Mouse (Mus musculus) heart, embryonic 14.5 days (tissue): Measurements from ENCODE around the gene Defa32. TPM values are rescaled to one million over a fixed set of nuclear protein-coding genes. Genes with fewer than 3 reads are reported as not detected.
"Not testable (repeated sequence)": the region's sequence is repeated elsewhere in the genome, so short reads cannot be mapped to it uniquely, and the experiment has no call there.

ENCODE experiments used
- ATAC-seq: fragments of 200-750 bp; cut with Nextera tagmentation; 2 replicates; pipeline ENCODE4 v1.8.0; 2017; ENCODE audit warnings: low read depth, moderate TSS enrichment; ENCODE audit not compliant: insufficient number of reproducible peaks, insufficient read depth, low FRiP score
- H3K27ac ChIP-seq, 2 experiments: fragments of 200-500 bp in 1 of 2; fragments of 300-500 bp in 1 of 2; sonication (generic) in 1 of 2; replicated peaks in 1 of 2; 2 replicates each; pipeline ENCODE4 v1.5.1; 2012 to 2014; ENCODE audit warnings: low read depth in 2 of 2, low read length in 2 of 2, control low read depth in 1 of 2, mild to moderate bottlenecking in 1 of 2, mixed read lengths in 1 of 2; ENCODE audit not compliant: control insufficient read depth in 1 of 2, insufficient read depth in 1 of 2
- H3K27me3 ChIP-seq: fragments of 300-500 bp; sonication (generic); 2 replicates; pipeline ENCODE4 v1.6.1; 2014; ENCODE audit warnings: mild to moderate bottlenecking, low read length, control low read depth; ENCODE audit not compliant: control insufficient read depth, insufficient read depth
- H3K36me3 ChIP-seq: fragments of 300-500 bp; sonication (generic); 2 replicates; pipeline ENCODE4 v1.6.1; 2014; ENCODE audit warnings: mild to moderate bottlenecking, control low read depth, low read length, mixed read lengths; ENCODE audit not compliant: control insufficient read depth, insufficient read depth
- H3K4me1 ChIP-seq, 2 experiments: fragments of 200-500 bp in 1 of 2; fragments of 300-500 bp in 1 of 2; sonication (generic) in 1 of 2; 2 replicates each; pipeline ENCODE4 v1.6.1; 2012 to 2014; ENCODE audit warnings: low read length in 2 of 2, control low read depth in 1 of 2, mixed read lengths in 1 of 2; ENCODE audit not compliant: control insufficient read depth in 2 of 2, insufficient read depth in 2 of 2
- H3K4me2 ChIP-seq: fragments of 300-500 bp; sonication (generic); 2 replicates; pipeline ENCODE4 v1.6.1; 2014; ENCODE audit warnings: mild to moderate bottlenecking, low read length
- H3K4me3 ChIP-seq, 2 experiments: fragments of 200-500 bp in 1 of 2; fragments of 300-500 bp in 1 of 2; sonication (generic) in 1 of 2; 2 replicates each; pipeline ENCODE4 v1.5.1; 2012 to 2014; ENCODE audit warnings: low read length in 2 of 2, mild to moderate bottlenecking in 2 of 2, control low read depth in 1 of 2, low read depth in 1 of 2, moderate library complexity in 1 of 2; ENCODE audit not compliant: control insufficient read depth in 1 of 2, insufficient read depth in 1 of 2
- H3K9ac ChIP-seq: fragments of 300-500 bp; sonication (generic); 2 replicates; pipeline ENCODE4 v1.6.1; 2014; ENCODE audit warnings: mild to moderate bottlenecking, low read length
- H3K9me3 ChIP-seq: fragments of 300-500 bp; sonication (generic); 2 replicates; pipeline ENCODE4 v1.6.1; 2016; ENCODE audit warnings: low read length, control low read depth; ENCODE audit not compliant: control insufficient read depth
- WGBS: fragments of 180-500 bp; shearing (Covaris S2); extraction: QIAGEN DNeasy Blood & Tissue Kit; methylation state at CpG from one replicate; pipeline ENCODE4 v1.1.7; 2014; 5-methylcytosine and 5-hydroxymethylcytosine counted together
- polyA plus RNA-seq: library from polyadenylated mRNA; unstranded; fragments of >200 nt; fragmentation: Nextera tagmentation; extraction: Ambion mirVana; gene quantifications from 2 replicates; pipeline ENCODE4 v1.2.1, GENCODE M21; 2014

Gene Defa32
- polyA plus RNA-seq: not detected in 2 replicates

- not testable (repeated sequence) for ATAC-seq
Observed at GRCm38 (mm10) chr8:21528732-21529131, at the start of gene Defa32. Defa32 (plus strand) TSS chr8:21529032.

GRCm38 (mm10) chr8:21508958-21509357, 19.9 kb upstream of the Defa32 start, which contains the start of gene Defa20:
Defa20 (plus strand) TSS chr8:21509258.
- H3K4me1 ChIP-seq, ATAC-seq, H3K9me3 ChIP-seq, H3K27ac ChIP-seq, H3K36me3 ChIP-seq, H3K4me2 ChIP-seq, H3K4me3 ChIP-seq, H3K27me3 ChIP-seq, H3K9ac ChIP-seq: not testable (repeated sequence)
- WGBS: no CpG with 5 or more reads among the region's 2 CpGs

More at GRCm38 (mm10) chr8:21528732-21529131, at the start of gene Defa32:
- H3K27me3 ChIP-seq, H3K4me3 ChIP-seq, H3K4me2 ChIP-seq, H3K4me1 ChIP-seq, H3K9ac ChIP-seq, H3K36me3 ChIP-seq, H3K27ac ChIP-seq, H3K9me3 ChIP-seq: not testable (repeated sequence)
- no CpG with 5 or more reads among the region's 2 CpGs for WGBS

DNA sequence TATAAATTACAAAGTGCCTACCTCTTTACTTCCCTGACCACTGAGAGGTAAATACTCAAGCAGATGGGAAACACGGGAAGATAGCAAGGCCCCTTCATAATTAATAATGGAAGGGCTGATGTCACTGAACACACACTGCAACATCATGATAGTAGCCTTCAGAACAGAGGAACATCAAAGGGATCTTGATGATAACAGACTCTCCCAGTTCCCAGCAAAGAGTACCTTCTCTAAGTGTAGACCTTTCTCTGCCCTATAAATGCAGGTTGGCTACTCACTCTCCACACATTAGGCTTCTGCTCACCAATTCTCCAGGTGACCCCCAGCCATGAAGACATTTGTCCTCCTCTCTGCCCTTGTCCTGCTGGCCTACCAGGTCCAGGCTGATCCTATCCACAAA, 36.3 kb downstream of the Defa32 start, which contains the start of gene Defa37:
TSS of gene Defa37 (plus strand) at position 301 of the 400 bp plus-strand sequence.
- H3K27me3 ChIP-seq, H3K4me3 ChIP-seq, H3K27ac ChIP-seq, H3K4me1 ChIP-seq, H3K36me3 ChIP-seq, H3K9ac ChIP-seq, H3K4me2 ChIP-seq, H3K9me3 ChIP-seq, ATAC-seq: not testable (repeated sequence)
- WGBS: no CpG with 5 or more reads among the region's 1 CpGs

Other genes with a start within 250 kb of the Defa32 start
- gene Defa27, start 213.5 kb upstream of the Defa32 start, polyA plus RNA-seq: not detected in 2 replicates
- not detected in 2 replicates for gene Defa29, start 202.0 kb upstream of the Defa32 start, polyA plus RNA-seq
- not detected in 2 replicates for gene Defa2, start 150.5 kb upstream of the Defa32 start, polyA plus RNA-seq
- gene Defa33, start 137.2 kb upstream of the Defa32 start, polyA plus RNA-seq: not detected in 2 replicates
- gene Defa36, start 101.6 kb upstream of the Defa32 start, polyA plus RNA-seq: not detected in 2 replicates
- not detected in 2 replicates for gene Gm7849, start 72.5 kb upstream of the Defa32 start, polyA plus RNA-seq
- not detected in 2 replicates for gene Defa20, start 19.8 kb upstream of the Defa32 start, polyA plus RNA-seq
- gene Defa37, start 36.4 kb downstream of the Defa32 start, polyA plus RNA-seq: not detected in 2 replicates
- gene Defa28, start 54.0 kb downstream of the Defa32 start, polyA plus RNA-seq: not detected in 2 replicates
- not detected in 2 replicates for gene Gm7861, start 65.5 kb downstream of the Defa32 start, polyA plus RNA-seq
- not detected in 2 replicates for gene Defa26, start 89.2 kb downstream of the Defa32 start, polyA plus RNA-seq
- gene Defa17, start 126.7 kb downstream of the Defa32 start, polyA plus RNA-seq: not detected in 2 replicates
- gene Defa34, start 136.8 kb downstream of the Defa32 start, polyA plus RNA-seq: not detected in 2 replicates
- not detected in 2 replicates for gene AY761184, start 174.6 kb downstream of the Defa32 start, polyA plus RNA-seq
- not detected in 2 replicates for gene Defa24, start 205.5 kb downstream of the Defa32 start, polyA plus RNA-seq